Mouse (Mus musculus) fat pad, adult 2 months (tissue): ENCODE results near the gene Cdadc1.
"Not testable (repeated sequence)": the region's sequence is repeated elsewhere in the genome, so short reads cannot be mapped to it uniquely, and the experiment has no call there.

Experiments used
- DNase-seq: peaks from one replicate; pipeline ENCODE4 v3.0.0-alpha.2; 2011; ENCODE audit warnings: low read depth, low spot score; ENCODE audit errors: extremely low read depth

Gene Cdadc1

GRCm38 (mm10) chr14:59614149-59614548 is 16.4 kb upstream of the Cdadc1 start:
- not testable (repeated sequence) for DNase-seq

- no peak for DNase-seq
Measured at GRCm38 (mm10) chr14:59612920-59613625, 15.3 kb upstream of the Cdadc1 start.

GRCm38 (mm10) chr14:59607021-59607420 is 9.3 kb upstream of the Cdadc1 start:
- DNase-seq, result no peak

GRCm38 (mm10) chr14:59605671-59606353 is 8.1 kb upstream of the Cdadc1 start:
- no peak for DNase-seq

- DNase-seq, result no peak
Measured at GRCm38 (mm10) chr14:59604002-59604645, 6.4 kb upstream of the Cdadc1 start.

DNA sequence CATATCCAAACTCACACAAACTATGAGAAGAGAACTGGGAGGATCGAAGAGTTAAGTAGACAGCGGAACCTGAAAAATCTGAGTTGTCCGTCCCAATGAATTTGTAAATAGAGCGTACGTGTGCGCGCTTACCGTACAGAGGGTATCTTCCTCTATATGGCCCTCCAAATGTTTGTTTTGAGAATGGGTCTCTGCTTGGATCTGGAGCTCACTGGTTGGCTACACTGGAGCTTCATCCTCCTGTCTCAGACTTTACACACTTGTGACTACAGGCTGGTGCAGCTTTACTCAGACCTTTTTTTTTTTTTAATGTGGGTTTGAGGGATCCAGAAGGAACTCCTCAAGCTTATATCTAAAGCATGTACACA is 485 bp upstream of the Cdadc1 start:
- no peak for DNase-seq

DNA sequence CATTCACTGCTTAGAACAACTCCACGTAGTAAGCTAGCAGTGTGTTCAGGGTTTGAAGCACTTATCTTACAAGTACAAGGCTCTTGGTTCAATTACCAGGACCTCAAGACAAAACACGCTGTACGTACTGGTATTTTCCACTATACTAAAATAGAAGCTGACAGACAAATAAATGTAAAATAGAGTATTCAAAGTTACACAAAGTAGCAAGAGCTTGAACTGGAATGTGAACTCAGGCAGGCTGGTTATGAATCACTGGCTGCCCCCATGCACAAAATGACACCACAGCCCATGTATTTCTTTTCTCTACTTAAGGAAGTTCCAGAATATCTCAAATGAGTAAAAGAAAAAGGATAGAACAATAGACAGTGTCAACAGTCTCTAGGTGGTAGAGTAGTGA is 2.8 kb downstream of the Cdadc1 start:
- DNase-seq, result no peak

DNA sequence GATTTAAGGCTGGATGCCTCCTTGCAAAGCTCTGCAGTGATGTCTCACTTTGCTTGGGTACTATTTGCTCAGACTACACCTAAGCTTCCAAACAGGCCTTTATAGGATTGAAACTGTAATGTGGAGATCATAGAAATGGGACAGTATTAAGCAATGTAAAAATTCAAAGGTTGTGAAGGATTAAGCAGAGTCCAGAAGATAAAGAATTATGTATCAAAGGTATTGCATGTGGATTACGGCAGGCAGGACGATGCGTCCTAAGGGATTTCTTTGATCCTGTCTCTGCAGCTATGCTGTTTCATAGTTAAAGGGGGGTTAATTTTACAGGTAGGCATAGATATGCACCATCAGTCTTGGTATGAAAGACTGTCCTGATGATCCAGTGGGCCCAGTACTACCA is 5.2 kb downstream of the Cdadc1 start:
- DNase-seq, result peak; percentile 62

DNA sequence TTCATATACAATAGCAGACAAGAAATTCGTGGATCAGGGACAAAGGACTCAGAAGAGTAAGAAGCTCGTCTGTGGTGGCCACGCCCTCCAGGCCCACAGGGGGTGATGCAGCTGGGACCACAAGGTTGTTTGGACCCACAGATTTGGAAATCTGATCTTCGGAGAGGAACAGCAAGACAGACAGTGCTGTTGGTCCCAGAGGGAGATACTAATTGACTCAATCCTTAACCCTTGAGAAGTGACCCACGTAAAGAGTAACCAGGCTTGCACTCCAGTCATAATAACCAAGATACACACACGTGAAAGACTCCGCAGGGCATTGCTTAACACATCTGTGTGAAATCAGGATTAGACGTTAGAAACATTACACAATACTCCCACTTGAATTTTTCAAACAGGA is 5.9 kb downstream of the Cdadc1 start:
- peak; percentile 98 for DNase-seq

GRCm38 (mm10) chr14:59590614-59591013 is 7.1 kb downstream of the Cdadc1 start:
- no peak for DNase-seq

DNA sequence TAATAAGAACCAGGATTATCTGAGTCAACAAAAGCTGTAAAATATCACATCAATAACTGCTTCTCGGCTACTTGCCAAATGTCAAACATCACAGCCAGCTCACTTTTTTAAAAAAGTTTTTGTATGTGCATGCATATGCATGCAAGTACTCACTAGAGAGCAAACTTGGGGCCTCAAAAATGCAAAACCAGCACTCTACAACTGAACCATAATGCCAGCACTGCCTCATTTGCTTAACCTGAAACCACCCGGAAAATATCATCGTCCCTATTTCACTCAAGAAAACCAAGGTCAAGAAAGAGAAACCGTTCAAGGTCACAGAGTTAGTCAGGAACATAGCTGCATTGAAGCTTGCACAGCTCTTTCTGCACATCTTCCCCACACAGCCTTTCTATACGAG is 21.4 kb downstream of the Cdadc1 start:
- no peak for DNase-seq

- no peak for DNase-seq
Measured at GRCm38 (mm10) chr14:59566756-59567155, 31.0 kb downstream of the Cdadc1 start.

DNA sequence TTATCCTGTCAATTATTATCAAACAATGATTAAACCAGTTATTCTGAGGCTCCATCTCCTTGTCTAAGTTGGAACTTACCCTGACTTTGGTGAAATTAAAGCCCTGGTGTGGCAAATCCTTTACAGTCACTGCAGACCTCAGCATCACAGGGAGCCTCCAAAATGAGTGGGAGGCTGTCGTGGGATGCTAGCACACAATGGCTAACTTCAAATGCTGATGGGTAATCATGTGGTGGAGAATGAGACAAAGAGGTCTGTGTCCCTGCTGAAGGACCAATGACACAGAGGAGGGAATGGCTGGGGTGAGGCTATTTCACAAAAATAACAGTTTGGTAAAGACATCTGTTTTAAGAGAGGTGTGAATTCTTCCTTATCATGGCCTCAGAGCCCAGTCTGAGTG is 39.9 kb downstream of the Cdadc1 start:
- no peak for DNase-seq

- no peak for DNase-seq
Measured at GRCm38 (mm10) chr14:59557071-59557470, 40.7 kb downstream of the Cdadc1 start.

GRCm38 (mm10) chr14:59555928-59556531 is 41.7 kb downstream of the Cdadc1 start:
- no peak for DNase-seq

- DNase-seq, result no peak
Measured at GRCm38 (mm10) chr14:59555018-59555417, 42.7 kb downstream of the Cdadc1 start.

GRCm38 (mm10) chr14:59554025-59554424 is 43.7 kb downstream of the Cdadc1 start:
- no peak for DNase-seq

DNA sequence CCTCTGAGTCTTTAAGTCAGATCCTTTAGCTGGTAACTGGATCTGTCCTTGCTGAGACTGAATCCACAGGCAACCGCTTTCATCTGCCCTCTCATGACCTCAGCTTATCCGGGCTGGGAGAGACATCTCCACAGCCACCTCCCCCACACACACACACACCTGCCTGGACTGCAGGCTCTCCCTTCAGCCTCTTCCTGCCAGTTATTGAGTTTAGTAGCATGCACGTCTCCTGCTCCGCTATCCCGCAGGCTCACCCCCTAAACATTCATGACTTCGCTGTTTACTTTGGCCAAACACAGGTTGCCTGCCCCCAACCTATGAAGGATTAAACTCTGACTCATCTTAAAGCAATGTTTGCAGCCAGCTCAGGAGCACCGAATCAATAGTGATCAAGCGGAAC is 45.8 kb downstream of the Cdadc1 start:
- DNase-seq, result no peak

DNA sequence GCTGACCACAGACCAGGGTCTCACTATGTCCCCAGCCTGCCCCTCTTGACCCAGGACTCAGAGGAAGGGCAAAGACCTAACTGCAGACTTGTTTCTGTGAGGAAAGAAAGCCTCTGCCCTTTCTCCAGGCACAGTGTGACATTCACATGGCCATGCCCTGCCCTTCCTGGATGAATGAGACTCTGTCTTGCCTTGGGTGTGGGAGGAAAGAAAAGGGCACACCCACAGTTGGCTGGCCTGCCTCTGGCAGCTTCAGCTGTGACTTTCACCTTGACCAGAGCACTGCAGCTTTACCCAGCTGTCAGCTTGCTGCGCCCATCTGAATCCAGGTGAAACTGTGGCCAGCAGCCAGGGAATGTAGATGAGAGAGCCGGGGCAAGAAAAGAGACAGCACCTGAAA is 46.9 kb downstream of the Cdadc1 start:
- DNase-seq, result no peak

GRCm38 (mm10) chr14:59549106-59549505 is 48.7 kb downstream of the Cdadc1 start:
- no peak for DNase-seq

DNA sequence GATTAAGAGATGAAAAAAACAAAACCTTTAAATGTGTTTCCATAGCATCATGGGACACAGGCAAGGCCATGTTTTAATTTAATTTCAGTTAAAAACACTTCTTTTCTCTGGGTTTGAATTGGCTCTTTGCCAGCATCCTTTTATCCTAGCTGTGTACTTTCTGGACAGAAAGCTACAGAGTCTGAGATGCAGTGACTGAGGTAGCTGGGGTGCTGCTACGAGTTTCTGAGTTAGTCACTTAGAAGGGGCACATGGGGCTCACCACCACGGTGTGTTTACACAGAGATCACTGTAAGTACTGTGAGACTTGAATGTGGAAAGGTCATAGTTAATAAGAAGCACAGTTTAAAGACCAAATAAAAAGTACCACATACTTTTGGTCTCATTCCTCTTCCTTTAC is 49.2 kb downstream of the Cdadc1 start:
- no peak for DNase-seq

- no peak for DNase-seq
Measured at GRCm38 (mm10) chr14:59547530-59547929, 50.2 kb downstream of the Cdadc1 start.
